Mouse (Mus musculus): ENCODE data around the gene Olfr808. TPM values are rescaled to one million over a fixed set of nuclear protein-coding genes. Genes with fewer than 3 reads are reported as not detected.

The Olfr808 gene
- polyA plus RNA-seq (2015; fragmentation: Nextera tagmentation; extraction: Ambion mirVana): not detected in 2 replicates

DNA sequence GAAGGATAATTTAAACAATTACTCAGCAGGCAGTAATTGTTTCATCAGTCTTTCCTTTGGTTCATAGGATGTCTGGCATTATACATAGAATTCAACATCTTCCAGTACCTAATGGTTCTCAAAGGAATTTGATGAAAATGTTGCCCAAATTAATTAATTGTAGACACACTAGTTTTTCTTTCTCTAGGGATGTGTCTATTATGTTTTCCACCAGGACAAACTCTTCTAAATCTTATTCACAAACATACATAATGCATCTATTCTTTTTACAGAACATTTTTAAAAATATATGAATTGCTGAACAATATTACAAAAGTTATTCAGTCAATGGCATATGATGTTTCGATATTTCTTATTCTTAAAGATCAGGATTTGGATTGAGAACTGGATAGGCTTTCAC is at the start of gene Olfr808:
Gene Olfr808 (plus strand): TSS at position 301 of the 400 bp plus-strand sequence.
- H3K4me2 ChIP-seq: no peak within 1 kb of the TSS
- WGBS: 97% methylated on average over 1 of the region's 1 CpGs
- no peak for ATAC-seq (ENCODE audit: low FRiP score)

DNA sequence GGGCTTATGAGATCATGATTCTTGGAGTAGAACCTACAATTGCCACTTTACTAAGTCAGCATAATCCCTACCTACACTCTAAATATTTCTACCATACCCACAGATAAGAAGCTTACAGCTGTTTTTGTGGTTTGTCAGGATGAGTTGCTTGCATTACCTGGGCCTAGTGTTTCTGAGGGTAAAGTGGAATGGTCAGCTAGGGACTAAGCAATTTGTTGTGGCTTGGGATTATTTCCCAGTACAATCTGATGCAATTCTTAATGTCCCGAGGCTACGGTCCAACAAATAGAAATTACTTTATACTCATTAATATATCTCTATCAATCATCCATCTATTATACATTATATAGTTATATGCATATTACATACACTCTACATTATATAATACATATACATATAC is 36.0 kb upstream of the Olfr808 start, which contains the start of gene Olfr805:
Gene Olfr805 (minus strand): TSS at position 101 of the 400 bp plus-strand sequence.
- no peak within 1 kb of the TSS for H3K27ac ChIP-seq (replicated peaks)
- no peaks in the 10 kb centered on the region for H3K36me3 ChIP-seq
- H3K27me3 ChIP-seq (replicated peaks): no peaks in the 10 kb centered on the region
- no peaks in the 10 kb centered on the region for H3K4me1 ChIP-seq
- ATAC-seq (ENCODE audit: low FRiP score): no peak
- WGBS: 100% methylated on average over 2 of the region's 2 CpGs
- no peak within 1 kb of the TSS for H3K4me3 ChIP-seq (replicated peaks)
- no peak within 1 kb of the TSS for H3K9ac ChIP-seq (replicated peaks)
- no peaks in the 10 kb centered on the region for H3K9me3 ChIP-seq (replicated peaks)
- no peak within 1 kb of the TSS for H3K4me2 ChIP-seq

More for the DNA sequence above, at the start of gene Olfr808:
- Histone ChIP-seq H3K4me1 (no peaks in the 10 kb centered on the region), H3K36me3 (no peaks in the 10 kb centered on the region), H3K4me3 (replicated peaks) (no peak within 1 kb of the TSS), H3K27ac (replicated peaks) (no peak within 1 kb of the TSS), H3K9ac (replicated peaks) (no peak within 1 kb of the TSS), H3K9me3 (replicated peaks) (no peaks in the 10 kb centered on the region), H3K27me3 (replicated peaks) (no peaks in the 10 kb centered on the region)

DNA sequence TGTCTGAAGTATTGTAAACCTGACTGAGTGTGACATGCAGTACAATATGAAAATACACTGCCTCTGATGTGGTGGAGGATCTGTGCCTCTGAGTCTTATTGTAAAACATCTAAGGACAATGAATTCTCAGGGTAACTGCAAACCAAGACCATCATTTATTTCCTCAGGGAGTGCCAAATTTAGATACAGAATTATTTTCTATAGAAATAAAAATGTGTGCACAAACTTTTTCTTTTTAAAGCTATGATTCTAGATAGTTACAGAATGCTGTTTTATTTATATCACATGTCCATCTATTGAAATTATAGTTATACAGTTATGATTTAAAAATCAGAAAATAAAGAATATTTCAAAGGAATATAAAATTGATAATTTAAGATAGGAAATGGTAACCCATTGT is 23.5 kb upstream of the Olfr808 start, which contains the start of gene Olfr806:
Gene Olfr806 (minus strand): TSS at position 101 of the 400 bp plus-strand sequence.
- Histone ChIP-seq H3K27ac (replicated peaks) (no peak within 1 kb of the TSS), H3K9me3 (replicated peaks) (no peaks in the 10 kb centered on the region), H3K4me3 (replicated peaks) (no peak within 1 kb of the TSS), H3K4me1 (no peaks in the 10 kb centered on the region), H3K27me3 (replicated peaks) (no peaks in the 10 kb centered on the region), H3K36me3 (no peaks in the 10 kb centered on the region), H3K4me2 (no peak within 1 kb of the TSS), H3K9ac (replicated peaks) (no peak within 1 kb of the TSS)
- no peak for ATAC-seq (ENCODE audit: low FRiP score)

DNA sequence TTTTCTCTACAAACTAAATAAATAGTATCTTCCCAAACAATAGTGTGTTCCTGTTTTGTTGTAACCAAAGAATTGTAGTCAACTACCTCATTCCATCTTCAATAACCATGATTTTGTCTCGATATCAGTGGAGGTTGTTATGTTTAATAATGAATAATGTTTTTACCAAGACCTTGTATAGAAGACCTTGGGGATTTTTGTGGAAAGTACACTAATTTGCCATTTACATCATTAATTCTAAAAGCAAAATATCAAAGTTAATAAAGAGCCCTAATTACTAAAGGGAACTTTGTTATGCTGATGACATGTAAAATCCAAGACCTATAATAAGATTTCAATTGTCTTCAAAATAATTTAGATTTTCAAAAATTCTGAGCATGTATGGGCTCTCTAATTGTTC is 7.6 kb upstream of the Olfr808 start, which contains the start of gene Olfr807:
Gene Olfr807 (minus strand): TSS at position 101 of the 400 bp plus-strand sequence.
- 90% methylated on average over 1 of the region's 1 CpGs for WGBS

DNA sequence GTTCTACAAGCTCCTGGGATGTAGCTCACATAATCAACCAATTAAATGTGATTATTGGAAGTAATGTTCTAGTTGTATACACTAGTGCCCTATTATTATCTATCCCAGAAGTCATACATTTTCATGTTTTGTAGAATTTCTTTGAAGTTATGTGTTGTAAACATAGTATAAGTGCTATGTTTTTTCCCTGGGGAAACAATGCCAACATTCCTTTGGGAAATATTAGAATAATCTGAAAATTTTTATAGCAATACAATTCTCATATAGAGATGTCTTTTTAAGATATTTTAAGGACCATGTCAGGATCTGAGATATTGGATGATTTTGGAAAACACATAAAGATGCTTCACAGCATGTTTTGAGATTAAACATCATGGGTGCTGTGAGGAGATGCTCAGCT is 9.1 kb downstream of the Olfr808 start, which contains the start of gene Olfr809:
Gene Olfr809 (plus strand): TSS at position 301 of the 400 bp plus-strand sequence.
- H3K9ac ChIP-seq (replicated peaks): no peak within 1 kb of the TSS
- H3K9me3 ChIP-seq (replicated peaks): no peaks in the 10 kb centered on the region
- H3K27me3 ChIP-seq (replicated peaks): no peaks in the 10 kb centered on the region
- no peak within 1 kb of the TSS for H3K4me3 ChIP-seq (replicated peaks)
- no peak within 1 kb of the TSS for H3K4me2 ChIP-seq
- H3K4me1 ChIP-seq: no peaks in the 10 kb centered on the region
- H3K27ac ChIP-seq (replicated peaks): no peak within 1 kb of the TSS
- H3K36me3 ChIP-seq: no peaks in the 10 kb centered on the region
- no peak for ATAC-seq (ENCODE audit: low FRiP score)

More for the DNA sequence above, 7.6 kb upstream of the Olfr808 start, which contains the start of gene Olfr807:
- H3K36me3 ChIP-seq: no peaks in the 10 kb centered on the region
- no peak within 1 kb of the TSS for H3K4me3 ChIP-seq (replicated peaks)
- no peak for ATAC-seq (ENCODE audit: low FRiP score)
- H3K4me1 ChIP-seq: no peaks in the 10 kb centered on the region
- H3K4me2 ChIP-seq: no peak within 1 kb of the TSS
- H3K27me3 ChIP-seq (replicated peaks): no peaks in the 10 kb centered on the region
- no peak within 1 kb of the TSS for H3K9ac ChIP-seq (replicated peaks)
- H3K9me3 ChIP-seq (replicated peaks): no peaks in the 10 kb centered on the region
- H3K27ac ChIP-seq (replicated peaks): no peak within 1 kb of the TSS

DNA sequence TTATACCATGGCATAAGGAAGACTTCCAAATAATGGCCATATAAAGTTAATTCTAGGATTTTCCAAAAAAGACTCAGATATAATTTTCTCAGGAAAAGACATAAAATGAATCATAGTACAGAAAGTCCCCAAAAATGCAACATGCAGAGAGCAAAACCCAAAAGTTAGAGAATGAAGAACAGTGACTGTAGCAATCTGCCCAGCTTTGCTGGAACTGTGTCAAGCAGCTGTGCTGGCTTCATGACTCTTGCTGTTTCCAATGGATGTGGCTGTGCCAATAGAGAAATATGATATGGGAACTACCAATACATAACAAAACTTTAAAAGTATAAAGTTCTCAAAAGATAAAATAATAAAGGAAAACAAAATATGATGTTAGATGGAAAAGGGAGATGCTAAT is 12.8 kb downstream of the Olfr808 start:
- Histone ChIP-seq H3K9ac (replicated peaks) (no peak overlapping the region), H3K36me3 (no peaks in the 10 kb centered on the region), H3K4me2 (no peak overlapping the region), H3K27ac (replicated peaks) (no peak overlapping the region), H3K9me3 (replicated peaks) (no peaks in the 10 kb centered on the region), H3K4me3 (replicated peaks) (no peak overlapping the region), H3K4me1 (no peaks in the 10 kb centered on the region), H3K27me3 (replicated peaks) (no peaks in the 10 kb centered on the region)
- ATAC-seq (ENCODE audit: low FRiP score): no peak

DNA sequence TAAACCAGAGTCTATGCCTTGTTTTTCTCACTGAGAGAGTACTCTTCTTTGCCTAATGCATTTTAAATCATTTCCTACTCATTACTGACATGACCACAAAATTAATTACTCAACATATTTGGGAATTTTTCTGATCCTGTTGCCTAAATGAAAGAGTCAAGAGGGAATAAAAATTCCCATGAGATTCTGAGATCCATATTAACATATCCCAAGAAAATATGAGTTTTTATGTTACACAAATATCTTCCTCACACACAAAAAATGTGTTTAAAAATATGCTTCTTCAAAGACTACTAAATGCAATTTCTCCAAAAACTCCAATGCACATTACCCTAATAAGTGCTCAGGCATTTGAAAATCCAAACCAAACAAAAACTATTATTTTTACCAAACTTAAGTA is 29.5 kb downstream of the Olfr808 start, which contains the start of gene Olfr810:
Gene Olfr810 (minus strand): TSS at position 101 of the 400 bp plus-strand sequence.
- H3K9me3 ChIP-seq (replicated peaks): no peaks in the 10 kb centered on the region
- no peak for ATAC-seq (ENCODE audit: low FRiP score)
- H3K4me2 ChIP-seq: no peak within 1 kb of the TSS
- H3K9ac ChIP-seq (replicated peaks): no peak within 1 kb of the TSS
- no peak within 1 kb of the TSS for H3K4me3 ChIP-seq (replicated peaks)
- no peaks in the 10 kb centered on the region for H3K36me3 ChIP-seq
- H3K4me1 ChIP-seq: no peaks in the 10 kb centered on the region
- no peak within 1 kb of the TSS for H3K27ac ChIP-seq (replicated peaks)
- no peaks in the 10 kb centered on the region for H3K27me3 ChIP-seq (replicated peaks)

DNA sequence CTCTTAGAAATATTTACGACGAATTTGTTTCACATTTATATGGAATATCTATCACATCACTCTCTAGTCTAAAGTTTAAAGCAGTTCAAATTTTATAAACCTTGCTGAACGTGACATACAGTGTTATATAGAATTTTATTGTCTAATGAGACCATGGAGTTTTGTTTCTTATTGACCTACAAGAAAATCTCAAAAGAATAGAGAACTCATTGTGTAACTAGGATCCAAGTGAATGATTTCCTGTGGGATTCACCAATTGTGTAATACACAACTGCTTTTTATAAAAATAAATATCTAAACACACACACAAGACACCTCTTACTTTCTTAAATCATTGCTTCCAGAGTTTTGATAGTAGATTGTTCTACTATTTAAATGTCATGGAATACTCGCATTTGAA is 39.0 kb downstream of the Olfr808 start, which contains the start of gene Olfr811:
Gene Olfr811 (minus strand): TSS at position 101 of the 400 bp plus-strand sequence.
- no peak within 1 kb of the TSS for H3K9ac ChIP-seq (replicated peaks)
- H3K27ac ChIP-seq (replicated peaks): no peak within 1 kb of the TSS
- no peaks in the 10 kb centered on the region for H3K4me1 ChIP-seq
- H3K36me3 ChIP-seq: no peaks in the 10 kb centered on the region
- 86% methylated on average over 4 of the region's 4 CpGs for WGBS
- no peaks in the 10 kb centered on the region for H3K9me3 ChIP-seq (replicated peaks)
- H3K4me2 ChIP-seq: no peak within 1 kb of the TSS
- no peak for ATAC-seq (ENCODE audit: low FRiP score)
- H3K27me3 ChIP-seq (replicated peaks): no peaks in the 10 kb centered on the region
- H3K4me3 ChIP-seq (replicated peaks): no peak within 1 kb of the TSS

Small RNAs within 50 kb of the gene (microRNA-seq; reads per million reads assigned to microRNA genes)
- not detected for gene Gm24485

Other genes starting within 250 kb of the Olfr808 start
- not detected in 2 replicates for gene Olfr791, start 243.7 kb upstream of the Olfr808 start, polyA plus RNA-seq (2015; fragmentation: Nextera tagmentation; extraction: Ambion mirVana)
- gene Olfr792, start 226.3 kb upstream of the Olfr808 start, polyA plus RNA-seq (2015; fragmentation: Nextera tagmentation; extraction: Ambion mirVana): not detected in 2 replicates
- not detected in 2 replicates for gene Olfr794, start 197.8 kb upstream of the Olfr808 start, polyA plus RNA-seq (2015; fragmentation: Nextera tagmentation; extraction: Ambion mirVana)
- not detected in 2 replicates for gene Olfr796, start 152.9 kb upstream of the Olfr808 start, polyA plus RNA-seq (2015; fragmentation: Nextera tagmentation; extraction: Ambion mirVana)
- not detected in 2 replicates for gene Olfr798, start 137.5 kb upstream of the Olfr808 start, polyA plus RNA-seq (2015; fragmentation: Nextera tagmentation; extraction: Ambion mirVana)
- not detected in 2 replicates for gene Olfr799, start 128.0 kb upstream of the Olfr808 start, polyA plus RNA-seq (2015; fragmentation: Nextera tagmentation; extraction: Ambion mirVana)
- gene Olfr800, start 107.8 kb upstream of the Olfr808 start, polyA plus RNA-seq (2015; fragmentation: Nextera tagmentation; extraction: Ambion mirVana): not detected in 2 replicates
- gene Olfr801, start 91.6 kb upstream of the Olfr808 start, polyA plus RNA-seq (2015; fragmentation: Nextera tagmentation; extraction: Ambion mirVana): not detected in 2 replicates
- 0.08 TPM in 1 of 2 replicates, not detected in the other for gene Olfr802, start 77.3 kb upstream of the Olfr808 start, polyA plus RNA-seq (2015; fragmentation: Nextera tagmentation; extraction: Ambion mirVana)
- not detected in 2 replicates for gene Olfr803, start 71.2 kb upstream of the Olfr808 start, polyA plus RNA-seq (2015; fragmentation: Nextera tagmentation; extraction: Ambion mirVana)
- gene Olfr804, start 62.3 kb upstream of the Olfr808 start, polyA plus RNA-seq (2015; fragmentation: Nextera tagmentation; extraction: Ambion mirVana): not detected in 2 replicates
- gene Olfr805, start 36.1 kb upstream of the Olfr808 start, polyA plus RNA-seq (2015; fragmentation: Nextera tagmentation; extraction: Ambion mirVana): not detected in 2 replicates
- gene Olfr806, start 23.6 kb upstream of the Olfr808 start, polyA plus RNA-seq (2015; fragmentation: Nextera tagmentation; extraction: Ambion mirVana): not detected in 2 replicates
- not detected in 2 replicates for gene Olfr807, start 7.7 kb upstream of the Olfr808 start, polyA plus RNA-seq (2015; fragmentation: Nextera tagmentation; extraction: Ambion mirVana)
- gene Olfr809, start 9.2 kb downstream of the Olfr808 start, polyA plus RNA-seq (2015; fragmentation: Nextera tagmentation; extraction: Ambion mirVana): not detected in 2 replicates
- not detected in 2 replicates for gene Olfr810, start 29.4 kb downstream of the Olfr808 start, polyA plus RNA-seq (2015; fragmentation: Nextera tagmentation; extraction: Ambion mirVana)
- not detected in 2 replicates for gene Olfr811, start 38.9 kb downstream of the Olfr808 start, polyA plus RNA-seq (2015; fragmentation: Nextera tagmentation; extraction: Ambion mirVana)
- not detected in 2 replicates for gene Olfr812, start 80.6 kb downstream of the Olfr808 start, polyA plus RNA-seq (2015; fragmentation: Nextera tagmentation; extraction: Ambion mirVana)
- not detected in 2 replicates for gene Olfr813, start 89.9 kb downstream of the Olfr808 start, polyA plus RNA-seq (2015; fragmentation: Nextera tagmentation; extraction: Ambion mirVana)
- gene Olfr814, start 114.4 kb downstream of the Olfr808 start, polyA plus RNA-seq (2015; fragmentation: Nextera tagmentation; extraction: Ambion mirVana): not detected in 2 replicates
- not detected in 2 replicates for gene Olfr815, start 140.4 kb downstream of the Olfr808 start, polyA plus RNA-seq (2015; fragmentation: Nextera tagmentation; extraction: Ambion mirVana)
- gene Olfr816, start 150.1 kb downstream of the Olfr808 start, polyA plus RNA-seq (2015; fragmentation: Nextera tagmentation; extraction: Ambion mirVana): not detected in 2 replicates
- gene Olfr818, start 183.6 kb downstream of the Olfr808 start, polyA plus RNA-seq (2015; fragmentation: Nextera tagmentation; extraction: Ambion mirVana): not detected in 2 replicates
- not detected in 2 replicates for gene Olfr819, start 201.8 kb downstream of the Olfr808 start, polyA plus RNA-seq (2015; fragmentation: Nextera tagmentation; extraction: Ambion mirVana)
- gene Olfr247, start 210.7 kb downstream of the Olfr808 start, polyA plus RNA-seq (2015; fragmentation: Nextera tagmentation; extraction: Ambion mirVana): not detected in 2 replicates
- not detected in 2 replicates for gene Gm10310, start 219.6 kb downstream of the Olfr808 start, polyA plus RNA-seq (2015; fragmentation: Nextera tagmentation; extraction: Ambion mirVana)
- gene Olfr820, start 247.1 kb downstream of the Olfr808 start, polyA plus RNA-seq (2015; fragmentation: Nextera tagmentation; extraction: Ambion mirVana): not detected in 2 replicates